Mouse (Mus musculus) spleen, adult 2 months (tissue): ENCODE results near the gene Foxr1.

Experiments used
- CTCF ChIP-seq: fragments of 200-500 bp; IDR thresholded peaks from 2 replicates; pipeline ENCODE4 v1.5.1; 2011; ENCODE audit warnings: mild to moderate bottlenecking, inconsistent platforms; ENCODE audit not compliant: insufficient read depth, insufficient read length, insufficient replicate concordance; ENCODE audit errors: extremely low read depth
- POLR2A ChIP-seq: fragments of 200-500 bp; IDR thresholded peaks from 2 replicates; pipeline ENCODE4 v1.6.1; 2011; ENCODE audit warnings: low read depth, low read length, inconsistent platforms

- no peak for TF ChIP-seq CTCF
- TF ChIP-seq POLR2A, result no peak
Observed at GRCm38 (mm10) chr9:44487441-44487840, 46.5 kb upstream of the Foxr1 start.
